Mouse (Mus musculus): ENCODE results near the gene Dppa3.
"Not testable (repeated sequence)": the region's sequence is repeated elsewhere in the genome, so short reads cannot be mapped to it uniquely, and the experiment has no call there.

Gene Dppa3

DNA sequence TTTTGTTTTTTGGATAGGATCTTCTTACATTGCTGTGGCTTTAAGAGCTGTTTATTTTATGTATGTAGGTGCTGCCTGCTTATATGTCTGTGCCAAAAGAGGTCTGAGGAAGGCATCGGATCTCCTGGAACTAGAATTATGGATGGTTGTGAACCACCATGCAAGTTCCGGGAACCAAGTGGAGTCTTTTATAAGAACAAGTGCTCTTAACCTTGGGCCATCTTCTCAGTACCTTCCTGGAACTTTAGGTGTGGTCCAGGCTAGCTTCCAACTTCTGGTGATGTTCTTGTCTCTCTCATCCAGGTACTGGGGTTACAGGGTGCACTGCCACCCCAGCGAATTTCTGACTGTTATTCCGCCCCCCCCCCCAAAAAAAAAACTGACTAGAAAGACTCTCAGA lies 13.8 kb upstream of the Dppa3 start:
- no peak for DNase-seq (ENCODE audit: low spot score)

DNA sequence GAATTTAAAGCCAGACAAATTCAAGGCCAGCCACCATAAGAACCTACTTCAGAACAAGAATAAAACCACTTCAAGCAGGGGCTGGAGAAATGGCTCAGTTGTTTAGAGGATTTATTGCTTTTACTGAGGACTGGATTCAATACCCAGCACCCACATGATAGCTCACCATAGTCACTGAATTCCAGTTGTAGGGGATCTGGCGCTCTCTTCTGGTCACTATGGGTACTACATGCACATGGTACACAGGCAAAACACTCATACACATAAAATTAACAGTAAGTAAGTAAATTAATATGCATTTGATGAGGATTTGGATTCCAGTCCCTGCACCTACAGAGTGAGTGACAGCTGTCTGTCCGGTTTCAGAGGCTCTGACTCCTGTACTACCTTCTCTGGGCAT lies 12.2 kb upstream of the Dppa3 start:
- no peak for DNase-seq (ENCODE audit: low spot score)

DNA sequence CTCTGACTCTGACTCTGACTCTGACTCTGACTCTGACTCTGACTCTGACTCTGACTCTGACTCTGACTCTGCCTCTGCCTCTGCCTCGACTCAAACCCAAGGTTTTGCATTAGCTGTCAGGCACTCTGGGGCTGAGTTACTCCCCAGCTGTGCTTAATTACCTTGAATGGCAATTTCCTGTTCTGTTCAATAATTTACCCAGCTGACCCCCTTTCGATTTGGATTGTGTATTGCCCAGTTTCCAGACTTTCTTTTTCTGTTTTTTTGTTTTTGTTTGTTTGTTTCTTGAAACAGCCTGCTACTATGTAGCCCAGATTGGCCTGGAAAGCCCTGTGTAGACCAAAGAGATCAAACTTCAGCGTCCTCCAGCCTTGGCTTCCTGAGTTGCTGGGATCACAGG lies 10.2 kb upstream of the Dppa3 start:
- no peak for DNase-seq (ENCODE audit: low spot score)

DNA sequence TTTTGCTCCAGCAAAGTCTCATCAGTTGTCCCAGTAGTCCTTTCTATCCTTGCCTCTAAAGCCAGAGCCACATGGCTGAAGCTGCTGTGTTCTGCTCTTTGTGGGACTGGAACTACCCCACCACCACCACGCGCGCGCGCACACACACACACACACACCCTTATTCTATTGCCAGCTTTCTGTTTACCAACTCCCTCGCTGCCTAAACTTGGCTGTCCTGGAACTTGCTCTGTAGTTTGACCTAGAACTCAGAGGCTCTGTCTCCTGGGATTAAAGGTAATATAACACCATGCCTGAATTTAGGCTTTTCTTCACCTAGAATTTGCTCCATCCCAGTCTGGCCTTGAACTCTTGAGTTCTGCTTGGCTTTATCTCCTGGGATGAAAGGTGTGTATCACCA lies 5.1 kb upstream of the Dppa3 start:
- no peak for DNase-seq (ENCODE audit: low spot score)

DNA sequence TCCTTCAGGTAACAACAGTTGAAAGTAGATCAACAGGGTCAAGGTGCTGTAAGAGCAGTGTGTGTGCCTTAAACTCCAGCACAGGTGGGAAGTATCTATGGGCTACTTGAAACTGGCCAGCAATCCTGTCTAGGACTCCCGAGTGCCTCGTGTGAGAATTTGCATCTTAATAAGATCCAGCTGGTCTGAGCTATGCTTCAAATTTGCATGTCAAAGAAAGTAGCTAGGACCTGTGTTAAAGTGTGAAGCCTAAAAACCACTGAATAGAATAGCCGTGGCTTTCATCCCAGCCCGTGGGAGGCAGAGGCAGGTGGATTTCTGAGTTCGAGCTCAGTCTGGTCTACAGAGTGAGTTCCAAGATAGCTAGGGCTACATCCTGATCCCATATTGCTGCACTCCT lies 1.7 kb upstream of the Dppa3 start:
- no peak for DNase-seq (ENCODE audit: low spot score)

DNA sequence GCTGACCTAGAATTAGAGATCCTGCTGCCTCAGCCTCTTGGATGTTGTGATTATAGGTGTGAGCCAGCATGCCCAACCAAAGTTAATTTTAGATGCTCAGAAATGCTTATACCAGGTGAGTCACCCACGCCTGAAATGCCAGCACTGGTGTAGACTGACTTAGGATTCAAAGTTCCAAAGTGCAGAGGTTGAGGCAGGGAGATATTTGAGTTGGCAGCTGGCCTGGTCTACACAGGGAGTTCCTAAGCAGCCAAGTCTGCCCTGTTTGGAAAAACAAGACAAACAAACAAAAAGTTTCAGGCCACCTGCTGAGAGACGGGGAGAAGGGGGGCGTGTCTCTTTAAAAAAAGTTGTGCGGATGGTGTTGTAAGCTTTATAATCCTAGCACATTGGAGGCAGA lies 1.1 kb upstream of the Dppa3 start:
- no peak for DNase-seq (ENCODE audit: low spot score)

DNA sequence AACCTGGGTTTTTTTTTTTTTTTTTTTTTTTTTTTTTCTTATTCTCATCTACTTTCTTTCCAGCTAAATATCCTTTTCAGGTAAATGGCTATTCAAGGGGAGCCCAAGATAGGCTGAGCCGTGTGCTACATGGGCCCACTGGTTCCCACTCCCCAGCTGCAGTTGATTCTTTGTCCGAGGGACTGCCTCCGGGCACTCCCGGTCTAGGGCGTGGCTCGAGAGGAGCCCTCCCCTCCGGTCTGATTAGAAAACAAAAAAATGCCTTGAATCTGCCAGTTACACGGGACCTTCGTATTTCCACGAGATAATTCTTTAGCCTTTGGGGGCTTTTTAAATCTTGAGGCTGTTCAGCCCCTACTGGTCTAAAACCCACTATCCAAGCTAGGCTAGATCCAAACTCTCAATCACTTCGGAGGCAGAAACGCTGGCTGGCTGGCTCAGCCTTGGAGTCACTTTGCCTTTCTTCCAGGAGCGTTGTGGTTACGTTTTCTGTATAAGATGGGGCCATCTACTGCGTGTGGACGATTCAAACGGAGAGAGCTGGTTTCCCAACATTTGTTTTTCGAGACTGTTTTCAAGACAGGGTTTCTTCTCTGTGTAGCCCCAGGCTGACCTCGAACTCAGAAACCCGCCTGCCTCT lies 1.4 kb downstream of the Dppa3 start:
- no peak for DNase-seq (ENCODE audit: low spot score)

DNA sequence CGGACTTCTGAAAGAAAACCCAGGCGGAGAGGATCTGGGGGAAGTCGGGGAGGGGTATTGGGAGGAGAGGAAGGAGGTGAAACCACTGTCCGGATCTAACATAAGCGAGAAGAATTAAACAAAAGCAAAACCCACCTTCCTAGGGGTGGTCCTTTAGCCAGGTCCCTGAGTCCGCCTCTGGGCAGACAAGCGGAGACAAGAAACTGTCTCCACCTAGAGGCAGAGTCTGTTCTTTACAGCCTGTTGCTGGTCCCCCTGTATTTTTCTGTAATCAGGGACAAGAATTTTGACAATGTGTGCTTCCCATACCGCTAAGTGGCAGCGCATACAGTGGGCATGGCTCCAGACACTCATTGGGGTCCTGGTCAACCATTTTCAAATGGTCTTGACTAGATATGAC lies 7.2 kb downstream of the Dppa3 start:
- peak; percentile 52 for DNase-seq (ENCODE audit: low spot score)

DNA sequence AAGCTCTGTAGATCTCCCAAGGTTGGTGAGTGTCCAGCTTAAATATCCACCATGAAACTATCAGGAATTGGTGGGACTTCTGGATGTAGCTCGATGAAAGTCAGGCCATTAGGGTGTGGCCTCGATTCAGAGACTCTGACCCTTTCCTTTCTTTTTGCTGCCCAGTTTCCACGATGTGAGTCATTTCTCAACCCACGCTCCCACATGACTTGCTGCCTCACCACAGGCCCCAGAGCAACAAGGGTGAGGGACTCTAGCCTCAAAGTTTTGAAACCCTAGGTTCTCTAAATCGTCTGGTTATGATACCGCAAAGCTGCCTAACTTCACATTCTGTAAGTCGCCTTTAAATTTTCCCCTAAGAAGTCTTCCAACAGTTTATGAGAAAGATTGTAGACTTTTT lies 9.1 kb downstream of the Dppa3 start:
- DNase-seq (ENCODE audit: low spot score): peak; percentile 50

DNA sequence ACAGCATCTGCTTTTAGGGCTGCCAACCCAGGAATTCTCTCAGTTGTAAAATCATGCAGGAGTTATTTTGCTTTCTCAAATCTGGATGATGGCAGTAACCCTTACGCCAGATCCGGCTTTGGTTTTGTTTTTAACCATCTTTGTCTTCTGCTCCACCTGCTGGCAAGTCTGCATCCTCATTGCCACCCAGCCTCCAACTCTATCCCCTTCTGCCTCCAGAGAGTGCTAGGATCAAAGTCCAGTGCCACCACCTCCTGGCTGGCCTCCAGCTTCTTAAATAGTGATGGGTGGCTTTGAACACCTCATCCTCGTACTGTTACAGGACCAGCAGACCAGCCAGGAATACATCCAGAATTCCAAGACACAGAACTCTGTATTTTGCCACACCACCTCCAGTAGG lies 10.5 kb downstream of the Dppa3 start:
- DNase-seq (ENCODE audit: low spot score): no peak

DNA sequence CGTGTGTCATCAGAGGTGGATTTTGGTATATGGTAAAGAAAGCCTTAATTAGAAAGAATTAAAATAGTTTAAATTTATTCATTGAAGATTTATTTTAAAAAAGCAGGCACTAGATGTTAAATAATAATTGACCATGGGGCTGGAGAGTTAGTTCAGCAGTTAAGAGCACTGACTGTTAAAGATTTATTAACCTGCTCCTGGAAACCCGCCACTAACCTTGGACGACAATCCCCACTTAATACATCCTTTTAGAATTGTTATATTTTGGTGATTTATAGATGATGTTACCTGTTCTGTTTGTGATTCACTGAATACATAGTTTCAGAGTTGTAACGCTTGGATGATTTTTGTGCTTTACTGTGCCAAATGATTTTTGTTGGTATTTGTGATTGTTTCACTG lies 11.4 kb downstream of the Dppa3 start:
- DNase-seq (ENCODE audit: low spot score): not testable (repeated sequence)

DNA sequence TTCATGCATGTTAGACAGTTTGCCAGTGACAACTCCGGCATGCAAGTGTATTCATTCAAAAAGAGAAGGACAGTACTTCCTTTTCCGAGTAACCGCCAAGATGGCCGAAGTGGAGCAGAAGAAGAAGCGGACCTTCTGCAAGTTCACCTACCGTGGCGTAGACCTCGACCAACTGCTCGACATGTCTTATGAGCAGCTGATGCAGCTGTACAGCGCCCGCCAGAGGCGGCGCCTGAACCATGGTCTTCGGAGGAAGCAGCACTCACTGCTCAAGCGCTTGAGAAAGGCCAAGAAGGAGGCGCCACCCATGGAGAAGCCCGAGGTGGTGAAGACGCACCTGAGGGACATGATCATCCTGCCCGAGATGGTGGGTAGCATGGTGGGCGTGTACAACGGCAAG lies 18.0 kb downstream of the Dppa3 start:
- not testable (repeated sequence) for DNase-seq (ENCODE audit: low spot score)

DNA sequence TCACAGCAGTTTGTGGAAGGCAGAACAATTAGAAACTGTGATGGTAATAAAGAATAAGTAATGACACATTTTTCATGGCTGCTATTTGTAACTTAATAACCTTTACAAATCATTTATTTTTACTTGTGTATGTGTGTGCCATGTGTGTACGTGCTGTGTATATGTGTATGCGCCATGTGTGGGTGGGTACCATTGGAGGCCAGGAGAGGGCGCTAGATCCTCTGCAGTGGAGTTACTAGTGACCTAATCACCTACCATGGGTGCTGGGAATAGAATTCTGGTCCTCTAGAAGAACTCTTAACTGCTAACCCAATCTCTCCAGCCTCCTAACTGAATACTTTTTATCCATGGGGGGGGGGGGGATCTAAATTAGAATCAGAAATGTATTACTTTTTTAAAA lies 23.7 kb downstream of the Dppa3 start:
- no peak for DNase-seq (ENCODE audit: low spot score)

DNA sequence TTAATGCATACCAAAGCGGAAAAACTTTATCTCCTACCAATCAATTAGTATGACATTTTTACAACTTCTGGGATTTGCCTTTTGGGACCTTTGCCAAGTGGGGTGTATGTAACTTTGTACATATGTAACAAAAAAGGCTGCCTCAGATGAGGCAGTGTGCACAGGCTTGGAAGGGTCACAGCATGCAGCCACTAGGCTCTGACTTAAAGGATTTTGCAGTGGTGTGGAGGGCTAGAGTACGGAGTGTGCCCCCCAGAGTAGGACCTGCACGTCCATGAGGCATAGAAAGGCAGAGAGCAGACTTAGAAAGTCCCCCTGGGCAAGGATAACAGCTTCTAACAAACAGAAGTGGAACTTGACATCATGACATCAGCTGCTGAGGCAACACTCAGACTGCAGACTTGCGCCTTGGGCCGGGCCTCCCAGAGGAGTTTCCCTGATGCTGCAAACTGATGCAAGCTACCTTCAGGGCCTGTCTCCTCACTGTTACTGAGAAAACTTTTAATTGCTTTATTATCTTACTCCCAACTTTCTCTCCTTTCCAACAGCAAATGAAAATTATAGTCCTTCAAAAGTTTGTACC lies 24.3 kb downstream of the Dppa3 start:
- DNase-seq (ENCODE audit: low spot score): no peak

DNA sequence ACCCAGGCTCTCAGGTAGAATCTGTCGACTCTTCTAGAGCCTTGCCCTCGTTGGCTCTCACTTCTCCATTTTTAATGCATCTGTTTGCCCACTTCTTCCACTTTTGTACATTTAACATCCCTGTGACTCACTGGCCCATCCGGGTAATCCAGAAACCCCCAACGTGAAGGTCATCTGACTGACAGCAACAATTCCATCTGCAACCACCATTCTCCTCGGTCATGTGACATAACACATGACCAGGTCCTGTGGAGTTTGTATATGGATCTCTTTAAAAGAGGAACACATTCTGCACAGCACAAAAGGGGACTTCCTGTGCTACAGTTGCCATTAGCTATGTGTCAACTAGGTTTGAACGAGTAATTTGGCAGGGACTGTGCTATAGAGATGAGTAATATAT lies 28.1 kb downstream of the Dppa3 start:
- peak; percentile 41 for DNase-seq (ENCODE audit: low spot score)

DNA sequence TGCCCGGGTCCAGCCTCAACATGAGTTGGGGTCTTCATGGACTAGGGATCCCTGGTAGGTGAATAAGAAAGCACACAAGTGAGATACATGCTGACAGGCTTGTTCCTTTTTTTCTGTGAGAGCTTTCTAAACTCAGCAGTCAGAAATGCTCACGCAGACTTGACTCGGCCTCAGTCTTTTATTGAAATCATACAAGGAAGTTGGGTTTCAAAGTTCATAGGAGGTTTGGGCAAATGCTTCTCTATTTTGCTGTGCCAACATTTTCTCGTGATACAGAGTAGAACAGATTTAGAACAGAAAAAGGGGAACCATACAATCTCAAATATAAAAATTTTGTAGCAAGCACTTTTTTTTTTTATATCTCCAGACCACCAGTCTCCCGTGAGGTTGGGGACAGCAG lies 31.4 kb downstream of the Dppa3 start:
- peak; percentile 31 for DNase-seq (ENCODE audit: low spot score)

DNA sequence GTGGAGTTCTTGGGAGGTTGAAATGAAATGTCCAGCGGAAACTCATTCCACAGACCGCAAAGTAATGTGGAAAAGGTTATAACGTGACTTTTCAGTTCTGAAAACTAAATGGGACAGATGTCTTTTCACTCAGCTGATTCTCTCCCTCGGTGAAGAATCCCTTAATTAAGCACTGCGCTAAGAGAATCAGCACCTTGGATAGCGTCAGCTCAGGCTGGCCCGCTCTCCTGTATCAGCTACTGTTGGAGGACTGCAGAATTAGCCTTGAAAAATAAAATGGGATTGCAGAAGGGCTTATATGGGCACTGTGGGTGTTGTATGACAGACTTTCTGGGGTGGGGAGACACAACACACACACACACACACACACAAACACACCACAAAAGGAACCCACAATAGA lies 33.4 kb downstream of the Dppa3 start:
- no peak for DNase-seq (ENCODE audit: low spot score)

DNA sequence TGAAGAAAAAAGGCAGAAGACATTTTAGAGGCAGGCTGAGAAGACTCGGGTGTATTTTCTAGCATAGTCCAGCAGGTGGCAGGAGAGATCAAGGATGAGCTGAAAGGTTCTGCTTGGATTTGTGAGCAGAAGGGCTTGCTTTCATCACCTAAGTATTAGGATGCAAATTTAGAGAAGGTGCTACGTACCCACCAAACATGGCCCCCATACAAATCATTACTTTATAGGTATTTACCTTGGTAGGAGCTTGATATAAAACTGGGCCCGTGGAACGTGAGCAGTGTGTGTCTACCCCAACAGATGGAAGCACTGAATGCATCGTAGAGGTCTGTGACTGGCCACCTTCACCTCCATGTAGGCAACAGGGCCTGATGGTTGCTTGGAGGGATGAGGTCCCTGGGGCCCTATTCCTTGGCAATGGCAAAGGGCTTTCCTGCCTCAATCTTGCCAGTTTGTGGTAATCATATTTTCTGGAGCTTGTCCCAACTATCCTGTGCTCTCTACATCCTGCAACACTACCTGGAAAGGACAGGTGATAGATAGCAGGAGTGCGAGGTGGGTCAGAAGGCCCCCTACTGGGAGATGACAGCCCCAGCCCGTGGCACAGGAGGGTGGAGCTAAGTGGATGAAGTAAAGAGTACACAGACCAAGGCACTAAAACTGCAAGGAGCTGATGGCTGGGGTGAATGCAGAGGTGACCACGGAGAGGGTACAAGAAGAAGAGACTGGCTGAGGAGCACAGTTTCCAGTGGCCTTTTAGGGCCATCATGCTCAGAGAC lies 34.6 kb downstream of the Dppa3 start:
- no peak for DNase-seq (ENCODE audit: low spot score)

DNA sequence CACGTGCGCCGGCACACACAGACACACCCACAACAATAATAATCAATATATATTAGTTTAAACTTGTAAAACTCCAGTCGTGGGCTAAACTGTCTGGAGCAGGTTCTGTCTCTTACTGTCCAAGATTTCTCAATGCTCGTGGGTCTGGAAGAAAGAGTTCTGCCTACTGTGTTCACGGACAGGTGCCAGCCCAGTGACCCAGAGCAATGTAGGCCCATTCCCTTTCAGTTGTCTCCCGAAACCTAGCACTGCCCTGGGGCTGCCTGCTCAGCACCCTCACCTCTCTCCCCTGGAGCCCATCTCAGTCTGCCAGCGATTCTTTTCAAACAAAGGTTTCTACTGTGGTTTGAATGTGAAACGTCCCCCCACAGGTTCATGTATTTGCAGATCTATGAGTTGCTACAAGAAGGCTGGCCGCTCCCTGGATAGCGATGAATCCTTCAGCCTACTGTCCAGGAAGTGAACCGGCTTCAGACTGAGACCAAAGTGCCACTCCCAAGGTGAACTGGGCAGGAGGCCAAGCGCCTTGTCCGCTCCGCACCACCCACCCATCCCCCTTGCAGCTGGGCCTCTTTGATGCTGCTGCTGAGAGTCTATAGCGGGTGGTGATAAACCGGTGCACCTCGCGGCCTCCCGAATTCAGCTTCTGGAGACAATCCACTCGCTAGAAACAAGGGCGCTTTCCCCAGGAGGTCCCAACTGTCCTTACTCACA lies 36.5 kb downstream of the Dppa3 start:
- no peak for DNase-seq (ENCODE audit: low spot score)

DNA sequence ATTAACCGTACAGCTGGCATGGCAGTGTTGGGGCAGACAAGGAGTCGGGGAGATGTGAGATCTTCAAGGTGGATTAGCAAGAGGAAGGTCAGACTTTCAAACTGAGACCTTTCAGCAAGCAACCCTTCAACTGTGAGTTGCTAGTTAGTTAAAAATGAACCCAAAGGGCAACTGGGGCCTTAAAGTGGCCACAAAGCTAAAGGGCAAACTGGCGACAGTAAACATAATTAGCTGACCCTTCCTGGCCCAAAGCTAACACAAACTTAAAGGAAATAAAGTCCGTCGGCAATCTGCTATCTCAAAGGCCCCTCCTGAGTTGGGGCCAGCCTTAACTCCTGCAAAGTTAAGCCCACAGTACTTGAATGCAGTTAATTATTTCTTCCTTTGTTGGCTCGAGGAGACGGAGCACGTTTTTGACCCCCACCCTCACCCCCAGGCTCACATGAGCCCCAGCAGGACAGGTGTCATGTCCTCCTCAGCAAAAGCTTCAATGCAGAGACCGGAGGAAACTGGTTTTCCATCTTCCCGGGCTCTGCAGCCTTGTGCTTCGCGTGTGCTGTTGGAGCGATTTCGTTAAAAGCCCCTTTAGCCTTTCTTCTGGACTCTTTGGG lies 37.5 kb downstream of the Dppa3 start:
- DNase-seq (ENCODE audit: low spot score): no peak

DNA sequence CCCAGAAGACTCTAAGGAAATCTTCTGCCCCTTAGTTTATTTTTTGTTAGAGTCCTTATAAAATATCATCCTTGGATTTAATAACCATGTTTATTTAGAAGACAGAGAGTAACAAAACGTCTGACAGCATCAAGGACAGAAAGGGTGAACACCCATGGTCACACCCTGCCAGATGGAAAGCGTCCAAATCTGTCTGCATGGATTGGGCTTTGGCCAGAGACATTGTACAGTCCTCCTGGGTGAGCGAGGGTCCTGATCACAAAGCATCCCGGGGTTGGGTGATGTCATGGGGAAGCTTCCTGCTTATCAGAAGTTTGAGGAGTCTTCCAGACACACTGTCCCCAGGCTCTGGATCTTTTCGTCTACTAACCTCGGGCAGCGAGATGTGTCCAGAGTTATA lies 39.7 kb downstream of the Dppa3 start:
- DNase-seq (ENCODE audit: low spot score): no peak

DNA sequence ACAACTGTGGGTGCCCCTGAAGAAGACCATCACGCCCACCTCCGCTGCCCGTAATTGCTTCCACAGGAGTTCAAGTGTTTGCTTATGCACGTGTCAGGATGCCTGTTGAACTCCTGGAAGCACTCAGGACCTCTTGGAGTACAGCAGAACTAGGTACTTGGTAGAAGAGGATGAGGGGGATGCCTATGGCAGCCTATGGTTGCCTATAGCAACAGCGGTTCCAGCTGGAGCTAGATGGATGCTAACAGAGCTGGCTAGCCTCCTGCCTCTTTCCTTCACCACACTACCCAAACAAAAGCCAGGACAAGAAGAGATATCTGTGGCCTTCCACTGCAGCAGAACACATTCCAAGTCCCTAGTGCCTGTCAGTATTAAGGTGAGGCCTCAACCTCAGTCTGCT lies 41.5 kb downstream of the Dppa3 start:
- DNase-seq (ENCODE audit: low spot score): no peak

DNA sequence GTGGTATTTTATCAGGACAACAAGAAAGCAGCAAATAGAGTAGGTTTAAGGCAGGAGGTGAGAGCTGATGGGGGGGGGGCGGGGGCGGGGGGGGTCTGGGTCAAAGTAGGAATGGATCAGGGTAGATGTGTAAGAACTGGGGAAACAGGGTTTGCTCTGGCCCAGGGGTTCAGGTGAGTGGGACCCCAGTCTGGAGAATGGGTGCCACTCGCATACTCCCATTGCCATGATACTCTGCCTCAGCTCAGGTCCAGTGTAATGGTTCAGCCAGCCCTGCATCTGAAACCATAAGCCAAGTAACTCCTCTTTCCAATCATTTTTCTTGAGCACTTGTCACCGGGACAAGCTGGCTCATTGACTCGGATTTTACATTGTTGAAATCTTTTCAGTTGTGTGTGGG lies 42.6 kb downstream of the Dppa3 start:
- DNase-seq (ENCODE audit: low spot score): no peak

Data from lung, postnatal 25 days (tissue).